Mouse (Mus musculus) liver, embryonic 12.5 days (tissue): ENCODE results near the gene Aip. TPM values are rescaled to one million over a fixed set of nuclear protein-coding genes. Genes with fewer than 3 reads are reported as not detected.
"Not testable (repeated sequence)": the region's sequence is repeated elsewhere in the genome, so short reads cannot be mapped to it uniquely, and the experiment has no call there.

ENCODE experiments used
- ATAC-seq: fragments of 200-750 bp; cut with Nextera tagmentation; 2 replicates; pipeline ENCODE4 v1.8.0; 2017; ENCODE audit warnings: moderate number of reproducible peaks, mild to moderate bottlenecking, moderate library complexity
- H3K27ac ChIP-seq: fragments of 300-500 bp; sonication (generic); 2 replicates; pipeline ENCODE4 v1.5.1; 2016; ENCODE audit warnings: mild to moderate bottlenecking
- H3K27me3 ChIP-seq: fragments of 300-500 bp; sonication (generic); replicated peaks from 2 replicates; pipeline ENCODE4 v1.6.1; 2016; ENCODE audit warnings: mild to moderate bottlenecking, moderate library complexity
- H3K36me3 ChIP-seq: fragments of 300-500 bp; sonication (generic); 2 replicates; pipeline ENCODE4 v1.6.1; 2016; ENCODE audit warnings: mild to moderate bottlenecking, moderate library complexity
- H3K4me1 ChIP-seq: fragments of 300-500 bp; sonication (generic); 2 replicates; pipeline ENCODE4 v1.6.1; 2016
- H3K4me2 ChIP-seq: fragments of 300-500 bp; sonication (generic); 2 replicates; pipeline ENCODE4 v1.6.1; 2016; ENCODE audit warnings: mild to moderate bottlenecking, moderate library complexity
- H3K4me3 ChIP-seq: fragments of 300-500 bp; sonication (generic); 2 replicates; pipeline ENCODE4 v1.5.1; 2016; ENCODE audit warnings: mild to moderate bottlenecking, moderate library complexity
- H3K9ac ChIP-seq: fragments of 300-500 bp; sonication (generic); 2 replicates; pipeline ENCODE4 v1.6.1; 2016; ENCODE audit warnings: mild to moderate bottlenecking, moderate library complexity
- H3K9me3 ChIP-seq: fragments of 300-500 bp; sonication (generic); replicated peaks from 2 replicates; pipeline ENCODE4 v1.6.1; 2016; ENCODE audit warnings: mild to moderate bottlenecking, moderate library complexity
- WGBS: fragments of 180-500 bp; shearing (Covaris S2); methylation state at CpG from one replicate; pipeline ENCODE4 v1.1.7; 2016; ENCODE audit not compliant: insufficient replicate concordance; 5-methylcytosine and 5-hydroxymethylcytosine counted together
- polyA plus RNA-seq: library from polyadenylated mRNA; unstranded; fragments of >200 nt; fragmentation: Nextera tagmentation; extraction: Ambion mirVana; gene quantifications from 2 replicates; pipeline ENCODE4 v1.2.1, GENCODE M21; 2016

Aip gene
- polyA plus RNA-seq, 1 experiment from 2014 or later = 43.6 TPM

- H3K36me3 ChIP-seq = no peaks in the 10 kb centered on the region
- peak within 1 kb of the TSS; percentile 51 for H3K4me2 ChIP-seq
- peaks cover 40% of the 10 kb centered on the region for H3K4me1 ChIP-seq
- no peak within 1 kb of the TSS for H3K4me3 ChIP-seq
- peaks cover 41% of the 10 kb centered on the region for H3K27me3 ChIP-seq
- peak within 1 kb of the TSS; percentile 73 for H3K27ac ChIP-seq
- H3K9ac ChIP-seq = peak within 1 kb of the TSS; percentile 53
- no peaks in the 10 kb centered on the region for H3K9me3 ChIP-seq
- 63% methylated on average over 3 of the region's 3 CpGs for WGBS
- no peak for ATAC-seq
These were observed 44.3 kb downstream of the Aip start, which contains the start of gene Cabp2 for GRCm38 (mm10) chr19:4081394-4081793. Cabp2 (plus strand) TSS chr19:4081578.

- no peaks in the 10 kb centered on the region for H3K9me3 ChIP-seq
- peak overlapping the region; percentile 51 for H3K4me2 ChIP-seq
- peaks cover 32% of the 10 kb centered on the region for H3K27me3 ChIP-seq
- peak; percentile 93 for ATAC-seq
- H3K36me3 ChIP-seq = no peaks in the 10 kb centered on the region
- WGBS = 38% methylated on average over 8 of the region's 8 CpGs
- peak overlapping the region; percentile 73 for H3K27ac ChIP-seq
- H3K4me3 ChIP-seq = no peak overlapping the region
- peak overlapping the region; percentile 53 for H3K9ac ChIP-seq
- H3K4me1 ChIP-seq = peaks cover 40% of the 10 kb centered on the region
These were observed 45.1 kb downstream of the Aip start for GRCm38 (mm10) chr19:4080511-4081009.

GRCm38 (mm10) chr19:4079594-4079993, 46.1 kb downstream of the Aip start:
- Histone ChIP-seq H3K36me3 (no peaks in the 10 kb centered on the region), H3K4me2 (no peak overlapping the region), H3K9ac (no peak overlapping the region), H3K27me3 (peaks cover 26% of the 10 kb centered on the region), H3K4me1 (peaks cover 40% of the 10 kb centered on the region), H3K9me3 (no peaks in the 10 kb centered on the region), H3K4me3 (no peak overlapping the region), H3K27ac (no peak overlapping the region)
- 57% methylated on average over 1 of the region's 1 CpGs for WGBS
- no peak for ATAC-seq

- peaks cover 39% of the 10 kb centered on the region for H3K4me1 ChIP-seq
- H3K9me3 ChIP-seq = no peaks in the 10 kb centered on the region
- WGBS = 74% methylated on average over 1 of the region's 1 CpGs
- no peak overlapping the region for H3K27ac ChIP-seq
- no peak overlapping the region for H3K9ac ChIP-seq
- no peak overlapping the region for H3K4me2 ChIP-seq
- no peaks in the 10 kb centered on the region for H3K36me3 ChIP-seq
- peaks cover 6% of the 10 kb centered on the region; the same call in 1 of the 2 replicates for H3K27me3 ChIP-seq
- no peak for ATAC-seq
- no peak overlapping the region for H3K4me3 ChIP-seq
These were observed 50.1 kb downstream of the Aip start for GRCm38 (mm10) chr19:4075531-4075930.

GRCm38 (mm10) chr19:4072706-4073424, 52.8 kb downstream of the Aip start:
- Histone ChIP-seq H3K9ac (no peak overlapping the region), H3K27ac (no peak overlapping the region), H3K9me3 (no peaks in the 10 kb centered on the region), H3K36me3 (no peaks in the 10 kb centered on the region), H3K4me1 (peaks cover 22% of the 10 kb centered on the region), H3K4me3 (no peak overlapping the region), H3K4me2 (no peak overlapping the region), H3K27me3 (peaks cover 12% of the 10 kb centered on the region; the same call in 1 of the 2 replicates)
- WGBS = 68% methylated on average over 6 of the region's 6 CpGs
- ATAC-seq = no peak

- Histone ChIP-seq H3K4me3 (no peak overlapping the region), H3K9ac (no peak overlapping the region), H3K4me1 (peaks cover 25% of the 10 kb centered on the region), H3K27me3 (peaks cover 16% of the 10 kb centered on the region; the same call in 1 of the 2 replicates), H3K4me2 (no peak overlapping the region), H3K9me3 (no peaks in the 10 kb centered on the region), H3K36me3 (no peaks in the 10 kb centered on the region), H3K27ac (peak overlapping the region; percentile 68; the same call in 1 of the 2 replicates)
- 88% methylated on average over 6 of the region's 6 CpGs for WGBS
- no peak for ATAC-seq
These were observed 54.3 kb downstream of the Aip start for GRCm38 (mm10) chr19:4071406-4071805.

- Histone ChIP-seq H3K9ac (no peak overlapping the region), H3K27me3 (peaks cover 16% of the 10 kb centered on the region; the same call in 1 of the 2 replicates), H3K4me2 (no peak overlapping the region), H3K36me3 (no peaks in the 10 kb centered on the region), H3K4me1 (peaks cover 25% of the 10 kb centered on the region), H3K9me3 (no peaks in the 10 kb centered on the region), H3K27ac (peak overlapping the region; percentile 68), H3K4me3 (no peak overlapping the region)
- no peak for ATAC-seq
- WGBS = 40% methylated on average over 8 of the region's 8 CpGs
These were observed 54.9 kb downstream of the Aip start for GRCm38 (mm10) chr19:4070756-4071155.

- Histone ChIP-seq H3K9me3 (no peaks in the 10 kb centered on the region), H3K27me3 (peaks cover 16% of the 10 kb centered on the region; the same call in 1 of the 2 replicates), H3K36me3 (no peaks in the 10 kb centered on the region), H3K9ac (no peak overlapping the region), H3K4me1 (peaks cover 25% of the 10 kb centered on the region), H3K4me3 (no peak overlapping the region), H3K27ac (peak overlapping the region; percentile 68), H3K4me2 (no peak overlapping the region)
- 54% methylated on average over 15 of the region's 15 CpGs for WGBS
- no peak for ATAC-seq
These were observed 55.3 kb downstream of the Aip start for GRCm38 (mm10) chr19:4070311-4070710.

GRCm38 (mm10) chr19:4068717-4069410, 56.8 kb downstream of the Aip start:
- no peaks in the 10 kb centered on the region for H3K36me3 ChIP-seq
- H3K4me1 ChIP-seq = peaks cover 26% of the 10 kb centered on the region
- H3K9me3 ChIP-seq = no peaks in the 10 kb centered on the region
- H3K4me2 ChIP-seq = no peak overlapping the region
- H3K9ac ChIP-seq = no peak overlapping the region
- H3K27ac ChIP-seq = peak overlapping the region; percentile 62
- no peak overlapping the region for H3K4me3 ChIP-seq
- ATAC-seq = no peak
- peaks cover 16% of the 10 kb centered on the region; the same call in 1 of the 2 replicates for H3K27me3 ChIP-seq
- 58% methylated on average over 15 of the region's 15 CpGs for WGBS

- 74% methylated on average over 2 of the region's 2 CpGs for WGBS
- H3K36me3 ChIP-seq, H3K9ac ChIP-seq, H3K9me3 ChIP-seq, H3K4me3 ChIP-seq, H3K4me2 ChIP-seq, ATAC-seq: not testable (repeated sequence)
- Histone ChIP-seq H3K27ac (peak overlapping the region; percentile 62; the same call in 1 of the 2 replicates), H3K4me1 (peaks cover 22% of the 10 kb centered on the region), H3K27me3 (peaks cover 16% of the 10 kb centered on the region; the same call in 1 of the 2 replicates)
These were observed 57.4 kb downstream of the Aip start for GRCm38 (mm10) chr19:4068242-4068641.

GRCm38 (mm10) chr19:4066877-4067276, 58.8 kb downstream of the Aip start:
- Histone ChIP-seq H3K36me3 (no peaks in the 10 kb centered on the region), H3K9ac (no peak overlapping the region), H3K27me3 (peaks cover 16% of the 10 kb centered on the region; the same call in 1 of the 2 replicates), H3K27ac (peak overlapping the region; percentile 39; the same call in 1 of the 2 replicates), H3K9me3 (no peaks in the 10 kb centered on the region), H3K4me2 (no peak overlapping the region), H3K4me1 (peaks cover 22% of the 10 kb centered on the region), H3K4me3 (no peak overlapping the region)
- ATAC-seq = peak; percentile 32; the same call in 1 of the 2 replicates

GRCm38 (mm10) chr19:4066280-4066679, 59.4 kb downstream of the Aip start:
- no peak overlapping the region for H3K9ac ChIP-seq
- H3K27me3 ChIP-seq = peaks cover 16% of the 10 kb centered on the region; the same call in 1 of the 2 replicates
- WGBS = 65% methylated on average over 6 of the region's 6 CpGs
- no peak for ATAC-seq
- H3K4me3 ChIP-seq = no peak overlapping the region
- H3K4me2 ChIP-seq = no peak overlapping the region
- no peaks in the 10 kb centered on the region for H3K36me3 ChIP-seq
- no peaks in the 10 kb centered on the region for H3K9me3 ChIP-seq
- H3K27ac ChIP-seq = no peak overlapping the region
- H3K4me1 ChIP-seq = peaks cover 20% of the 10 kb centered on the region
